Mouse (Mus musculus) stomach, postnatal 0 days (tissue): Measurements from ENCODE around the gene Det1. TPM values are rescaled to one million over a fixed set of nuclear protein-coding genes. Genes with fewer than 3 reads are reported as not detected.

Experiments used
- ATAC-seq: fragments of 200-750 bp; cut with Nextera tagmentation; 2 replicates; pipeline ENCODE4 v1.8.0; 2017; ENCODE audit not compliant: low FRiP score, low TSS enrichment
- DNase-seq: peaks from one replicate; pipeline ENCODE4 v3.0.0-alpha.2; 2016; ENCODE audit warnings: low spot score
- H3K27ac ChIP-seq: fragments of 300-500 bp; sonication (generic); replicated peaks from 2 replicates; pipeline ENCODE4 v1.5.1; 2014; ENCODE audit warnings: mild to moderate bottlenecking, control low read depth
- H3K27me3 ChIP-seq: fragments of 300-500 bp; sonication (generic); 2 replicates; pipeline ENCODE4 v1.6.1; 2014; ENCODE audit warnings: low read length; ENCODE audit not compliant: control insufficient read depth, insufficient read depth
- H3K36me3 ChIP-seq: fragments of 300-500 bp; sonication (generic); 2 replicates; pipeline ENCODE4 v1.6.1; 2014; ENCODE audit warnings: low read length, mixed read lengths; ENCODE audit not compliant: control insufficient read depth, insufficient read depth
- H3K4me1 ChIP-seq: fragments of 300-500 bp; sonication (generic); replicated peaks from 2 replicates; pipeline ENCODE4 v1.6.1; 2014; ENCODE audit warnings: antibody characterized with exemption; ENCODE audit not compliant: control insufficient read depth, insufficient read depth
- H3K4me2 ChIP-seq: fragments of 300-500 bp; sonication (generic); replicated peaks from 2 replicates; pipeline ENCODE4 v1.6.1; 2014; ENCODE audit warnings: low read depth, mild to moderate bottlenecking, control low read depth, moderate library complexity
- H3K4me3 ChIP-seq: fragments of 300-500 bp; sonication (generic); 2 replicates; pipeline ENCODE4 v1.5.1; 2014; ENCODE audit warnings: low read depth, low read length, control low read depth
- H3K9ac ChIP-seq: fragments of 300-500 bp; sonication (generic); 2 replicates; pipeline ENCODE4 v1.6.1; 2014; ENCODE audit warnings: mild to moderate bottlenecking, low read length, control low read depth, mixed read lengths
- H3K9me3 ChIP-seq: fragments of 300-500 bp; sonication (generic); 2 replicates; pipeline ENCODE4 v1.6.1; 2016; ENCODE audit warnings: low read length; ENCODE audit not compliant: control insufficient read depth
- CTCF ChIP-seq: IDR thresholded peaks from 2 replicates; pipeline ENCODE4 v1.5.1; 2016; ENCODE audit warnings: antibody characterized with exemption, low read depth, mild to moderate bottlenecking, moderate library complexity
- EP300 ChIP-seq: optimal IDR thresholded peaks from 2 replicates; pipeline ENCODE3; 2016; ENCODE audit warnings: antibody characterized with exemption
- WGBS: fragments of 180-500 bp; shearing (Covaris S2); extraction: QIAGEN DNeasy Blood & Tissue Kit; methylation state at CpG from one replicate; pipeline ENCODE4 v1.1.7; 2014; 5-methylcytosine and 5-hydroxymethylcytosine counted together
- polyA plus RNA-seq: library from polyadenylated mRNA; unstranded; fragments of >200 nt; fragmentation: Nextera tagmentation; extraction: Ambion mirVana; gene quantifications from 2 replicates; pipeline ENCODE4 v1.2.1, GENCODE M21; 2015

Det1 gene
- polyA plus RNA-seq, 1 experiment from 2014 or later: 8.2 TPM

DNA sequence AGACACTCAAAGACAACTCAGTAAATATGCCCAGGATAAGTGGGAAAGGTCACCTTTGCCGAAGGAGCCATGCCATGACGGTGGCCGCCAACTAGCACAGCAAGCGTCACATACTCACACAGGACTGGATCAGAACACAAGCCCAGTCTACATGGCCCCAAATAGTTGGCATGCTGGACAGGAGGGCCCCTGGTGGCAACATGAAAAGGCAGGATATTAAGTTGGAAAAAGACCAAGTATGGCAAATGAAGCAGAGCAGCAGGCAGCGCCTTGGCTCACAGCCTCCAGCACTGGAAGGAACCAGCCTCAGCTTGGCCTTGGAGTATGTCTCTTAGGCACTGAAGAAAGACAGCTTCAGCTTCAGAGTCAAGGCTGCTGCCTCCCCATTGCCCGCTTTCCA lies 33.3 kb downstream of the Det1 start:
- 82% methylated on average over 6 of the region's 6 CpGs for WGBS
- H3K9me3 ChIP-seq: no peaks in the 10 kb centered on the region
- no peak overlapping the region for H3K4me2 ChIP-seq
- no peak overlapping the region for H3K27ac ChIP-seq
- DNase-seq (no peak), ATAC-seq (no peak)
- no peaks in the 10 kb centered on the region for H3K27me3 ChIP-seq
- H3K4me1 ChIP-seq: no peaks in the 10 kb centered on the region
- no peak overlapping the region for H3K9ac ChIP-seq
- H3K36me3 ChIP-seq: no peaks in the 10 kb centered on the region
- no peak overlapping the region for H3K4me3 ChIP-seq
- TF ChIP-seq CTCF: no peak
- TF ChIP-seq EP300: no peak

DNA sequence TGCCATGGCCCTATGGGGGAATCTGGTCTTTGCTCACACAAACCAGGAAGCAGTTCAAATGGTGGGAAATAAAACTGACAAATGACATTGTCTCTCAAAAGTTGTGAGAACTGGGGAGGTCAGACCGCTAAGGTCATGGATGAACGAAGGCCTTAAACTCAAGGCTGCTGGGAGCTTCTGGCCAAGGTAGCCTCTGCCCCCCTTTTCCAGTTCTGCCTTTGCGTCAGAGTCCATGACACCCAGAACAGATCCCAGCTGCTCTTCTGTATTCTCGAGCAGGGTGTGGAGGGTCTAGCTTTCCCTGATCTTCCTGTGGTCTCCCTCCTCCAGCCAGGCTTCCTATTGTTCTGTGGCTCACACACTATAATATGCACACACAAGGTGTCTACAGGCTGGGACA lies 39.9 kb downstream of the Det1 start:
- TF ChIP-seq EP300 (no peak), CTCF (no peak)
- 39% methylated on average over 4 of the region's 4 CpGs for WGBS
- H3K4me1 ChIP-seq: no peaks in the 10 kb centered on the region

DNA sequence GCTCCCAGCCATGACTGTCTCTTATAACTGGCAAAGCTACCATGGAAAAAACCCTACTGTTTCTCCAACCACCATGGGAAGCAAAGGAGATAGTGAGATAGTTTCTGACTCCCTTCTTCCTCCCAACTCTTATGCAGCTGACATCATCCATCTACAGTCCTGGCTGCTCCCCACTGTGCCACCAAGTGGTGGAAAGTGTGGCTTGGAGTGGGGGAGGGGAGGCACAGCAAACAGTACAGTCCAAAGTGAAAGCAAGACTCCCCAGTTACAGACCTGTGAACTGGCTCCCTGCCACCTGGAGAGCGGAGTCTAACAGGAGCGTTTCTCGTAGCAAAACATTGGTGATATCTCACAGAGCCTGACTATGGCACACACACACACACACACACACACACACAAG lies 43.2 kb downstream of the Det1 start:
- TF ChIP-seq CTCF (peak; percentile 44; the same call in 1 of the 2 replicates), EP300 (no peak)
- no peak overlapping the region for H3K4me3 ChIP-seq
- WGBS: 57% methylated on average over 3 of the region's 3 CpGs
- H3K27ac ChIP-seq: no peak overlapping the region
- no peaks in the 10 kb centered on the region for H3K27me3 ChIP-seq
- no peaks in the 10 kb centered on the region for H3K36me3 ChIP-seq
- ATAC-seq (peak; percentile 66), DNase-seq (peak; percentile 53)
- no peaks in the 10 kb centered on the region for H3K4me1 ChIP-seq
- H3K9me3 ChIP-seq: no peaks in the 10 kb centered on the region
- no peak overlapping the region for H3K9ac ChIP-seq
- H3K4me2 ChIP-seq: no peak overlapping the region

More for the DNA sequence above, 39.9 kb downstream of the Det1 start:
- ATAC-seq (no peak), DNase-seq (no peak)
- no peaks in the 10 kb centered on the region for H3K27me3 ChIP-seq
- H3K36me3 ChIP-seq: no peaks in the 10 kb centered on the region
- no peak overlapping the region; the same call in 1 of the 2 replicates for H3K27ac ChIP-seq
- H3K9me3 ChIP-seq: no peaks in the 10 kb centered on the region
- H3K4me3 ChIP-seq: no peak overlapping the region
- no peak overlapping the region for H3K9ac ChIP-seq
- no peak overlapping the region for H3K4me2 ChIP-seq

DNA sequence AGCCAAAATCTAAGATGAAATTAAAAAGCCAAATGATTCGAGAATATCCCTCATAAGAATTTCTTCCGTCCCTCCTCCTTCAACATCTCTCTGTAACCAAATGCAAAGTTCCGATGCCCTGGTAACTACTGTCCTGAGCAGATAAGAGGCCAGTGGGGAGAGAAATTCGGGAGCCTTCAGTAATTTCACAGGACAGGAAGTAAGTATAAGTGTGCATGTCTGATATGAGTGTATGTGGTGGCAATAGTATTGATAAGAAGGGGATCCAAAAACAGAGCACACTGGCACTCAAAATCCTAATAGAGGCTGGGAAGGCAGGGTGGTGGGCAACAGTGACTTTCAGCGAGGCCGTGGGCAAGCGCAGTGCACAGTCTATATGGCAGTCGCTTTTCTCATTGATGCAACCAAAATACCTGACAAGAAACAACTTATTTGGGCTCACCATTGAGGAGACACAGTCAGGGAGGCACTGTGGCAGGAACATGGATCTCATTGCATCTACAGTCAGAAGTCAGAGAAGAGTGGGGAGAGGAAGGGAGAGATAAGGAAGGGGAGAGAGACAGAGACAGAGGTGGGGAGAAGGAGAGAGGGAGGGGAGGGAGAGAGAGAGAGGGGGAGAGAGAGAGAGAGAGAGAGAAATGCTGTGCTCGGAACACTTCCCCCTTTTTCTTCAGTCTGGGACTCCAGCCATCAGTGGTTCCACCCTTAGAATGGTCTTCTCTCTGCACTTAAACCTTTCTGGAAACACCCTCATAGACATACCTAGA lies 47.1 kb downstream of the Det1 start:
- TF ChIP-seq CTCF: no peak
- no peak for TF ChIP-seq EP300
- no peaks in the 10 kb centered on the region for H3K36me3 ChIP-seq
- DNase-seq (no peak), ATAC-seq (no peak)
- no peaks in the 10 kb centered on the region for H3K9me3 ChIP-seq
- no peak overlapping the region for H3K4me2 ChIP-seq
- no peak overlapping the region for H3K4me3 ChIP-seq
- no peaks in the 10 kb centered on the region for H3K27me3 ChIP-seq
- no peak overlapping the region for H3K9ac ChIP-seq
- H3K27ac ChIP-seq: no peak overlapping the region
- WGBS: 76% methylated on average over 8 of the region's 9 CpGs
- no peaks in the 10 kb centered on the region for H3K4me1 ChIP-seq

DNA sequence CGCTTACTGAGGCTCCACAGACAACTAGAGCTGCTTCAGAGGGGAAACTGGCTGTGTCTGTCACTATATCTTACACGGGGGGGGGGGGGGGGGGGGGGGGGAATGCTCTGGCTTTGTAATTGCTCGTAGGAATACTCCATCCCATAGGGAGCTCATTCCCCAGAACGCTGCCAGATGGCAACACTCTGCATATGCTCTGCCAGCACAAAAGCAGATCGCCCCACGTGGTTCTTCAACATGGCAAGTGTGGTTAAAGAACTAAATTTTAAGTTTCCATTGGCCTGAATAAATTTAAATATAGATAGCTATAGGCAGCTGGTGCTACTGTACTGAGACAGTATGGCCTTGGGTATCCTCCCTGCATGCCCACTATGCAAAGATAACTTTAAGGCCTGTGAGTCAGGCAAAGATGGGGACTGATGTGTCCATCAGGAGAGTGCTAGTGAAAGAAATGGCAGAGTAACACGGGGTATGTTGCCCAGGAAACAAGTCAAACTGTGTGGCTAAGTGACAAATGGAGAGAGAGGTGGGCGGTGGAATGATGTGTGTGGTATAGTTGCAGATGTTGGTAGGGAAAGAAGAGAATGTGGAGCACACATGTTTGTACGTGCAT lies 49.1 kb downstream of the Det1 start:
- H3K4me1 ChIP-seq: no peaks in the 10 kb centered on the region
- H3K9ac ChIP-seq: no peak overlapping the region
- ATAC-seq: no peak
- H3K27me3 ChIP-seq: no peaks in the 10 kb centered on the region
- no peak overlapping the region for H3K4me2 ChIP-seq
- H3K36me3 ChIP-seq: no peaks in the 10 kb centered on the region
- WGBS: 52% methylated on average over 8 of the region's 9 CpGs
- no peaks in the 10 kb centered on the region for H3K9me3 ChIP-seq
- no peak overlapping the region for H3K27ac ChIP-seq
- DNase-seq: no peak
- no peak overlapping the region for H3K4me3 ChIP-seq
- TF ChIP-seq CTCF (no peak), EP300 (no peak)

DNA sequence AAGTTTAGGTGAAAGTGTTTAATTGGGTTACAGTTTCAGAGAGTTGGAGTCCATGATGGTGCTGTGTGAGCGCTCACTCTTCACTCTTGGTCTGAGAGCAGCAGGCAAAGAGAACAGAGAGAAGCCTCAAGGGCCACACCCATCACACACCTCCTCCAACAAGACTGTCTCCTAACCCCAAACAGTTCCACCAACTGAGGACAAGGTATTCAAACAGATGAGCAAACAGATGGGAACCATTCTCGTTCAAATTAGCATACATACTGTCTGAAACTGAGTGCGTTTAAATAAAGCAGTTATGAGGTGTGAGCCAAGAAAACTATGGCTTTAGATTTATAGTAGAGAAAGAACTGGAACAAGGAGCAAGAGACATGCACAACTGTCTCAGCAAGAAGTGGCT lies 50.4 kb downstream of the Det1 start:
- no peak overlapping the region for H3K4me2 ChIP-seq
- no peaks in the 10 kb centered on the region for H3K9me3 ChIP-seq
- H3K9ac ChIP-seq: no peak overlapping the region
- no peak for TF ChIP-seq CTCF
- TF ChIP-seq EP300: no peak
- ATAC-seq: no peak
- no peak overlapping the region for H3K4me3 ChIP-seq
- H3K27ac ChIP-seq: no peak overlapping the region
- no peak for DNase-seq
- H3K4me1 ChIP-seq: no peaks in the 10 kb centered on the region
- 80% methylated on average over 3 of the region's 3 CpGs for WGBS
- H3K36me3 ChIP-seq: no peaks in the 10 kb centered on the region
- H3K27me3 ChIP-seq: no peaks in the 10 kb centered on the region
